Mouse (Mus musculus) limb, embryonic 14.5 days (tissue): ENCODE results near the gene Zfp362. TPM values are rescaled to one million over a fixed set of nuclear protein-coding genes. Genes with fewer than 3 reads are reported as not detected.

Experiments used
- ATAC-seq: fragments of 200-750 bp; cut with Nextera tagmentation; 2 replicates; pipeline ENCODE4 v1.8.0; 2017; ENCODE audit warnings: low read depth, moderate number of reproducible peaks, moderate TSS enrichment; ENCODE audit not compliant: low FRiP score
- DNase-seq: peaks from one replicate; pipeline ENCODE4 v3.0.0-alpha.2; 2015; ENCODE audit warnings: low spot score
- H3K27ac ChIP-seq: fragments of 300-500 bp; sonication (generic); replicated peaks from 2 replicates; pipeline ENCODE4 v1.5.1; 2014; ENCODE audit warnings: low read depth, mild to moderate bottlenecking, low read length, moderate library complexity, mixed read lengths
- H3K27me3 ChIP-seq: fragments of 300-500 bp; sonication (generic); 2 replicates; pipeline ENCODE4 v1.6.1; 2014; ENCODE audit warnings: low read length, mixed read lengths; ENCODE audit not compliant: control insufficient read depth, insufficient read depth
- H3K36me3 ChIP-seq: fragments of 300-500 bp; sonication (generic); 2 replicates; pipeline ENCODE4 v1.6.1; 2014; ENCODE audit warnings: mild to moderate bottlenecking, low read length, moderate library complexity, mixed read lengths; ENCODE audit not compliant: control insufficient read depth, insufficient read depth
- H3K4me1 ChIP-seq: fragments of 300-500 bp; sonication (generic); 2 replicates; pipeline ENCODE4 v1.6.1; 2014; ENCODE audit warnings: antibody characterized with exemption, low read length, mixed read lengths; ENCODE audit not compliant: control insufficient read depth, insufficient read depth
- H3K4me2 ChIP-seq: fragments of 300-500 bp; sonication (generic); replicated peaks from 2 replicates; pipeline ENCODE4 v1.6.1; 2014; ENCODE audit warnings: low read depth, mild to moderate bottlenecking, low read length, moderate library complexity; ENCODE audit not compliant: severe bottlenecking
- H3K4me3 ChIP-seq: fragments of 300-500 bp; sonication (generic); replicated peaks from 2 replicates; pipeline ENCODE4 v1.5.1; 2014; ENCODE audit warnings: low read length
- H3K9ac ChIP-seq: fragments of 300-500 bp; sonication (generic); 2 replicates; pipeline ENCODE4 v1.6.1; 2014; ENCODE audit warnings: mild to moderate bottlenecking, low read depth, low read length, moderate library complexity; ENCODE audit not compliant: severe bottlenecking
- H3K9me3 ChIP-seq: fragments of 300-500 bp; sonication (generic); 2 replicates; pipeline ENCODE4 v1.6.1; 2016; ENCODE audit warnings: low read length; ENCODE audit not compliant: control insufficient read depth
- POLR2A ChIP-seq: fragments of 200-500 bp; IDR thresholded peaks from 2 replicates; pipeline ENCODE4 v1.8.0; 2012; ENCODE audit warnings: inconsistent platforms, mild to moderate bottlenecking, moderate library complexity, borderline replicate concordance; ENCODE audit not compliant: insufficient read depth, insufficient read length; ENCODE audit errors: extremely low read depth
- WGBS: fragments of 180-500 bp; shearing (Covaris S2); extraction: QIAGEN DNeasy Blood & Tissue Kit; methylation state at CpG from one replicate; pipeline ENCODE4 v1.1.7; 2014; 5-methylcytosine and 5-hydroxymethylcytosine counted together
- polyA plus RNA-seq, 2 experiments: library from polyadenylated mRNA; depleted of rRNA in 1 of 2; stranded (reverse) in 1 of 2; unstranded in 1 of 2; fragments of >200 nt; fragmentation: Nextera tagmentation in 1 of 2; extraction: Ambion mirVana in 1 of 2; gene quantifications; 2 replicates each; pipeline versions ENCODE4 v1.2.1 to v1.2.3; 2012 to 2014

Zfp362 gene
- polyA plus RNA-seq, 2 experiments: 38.7 to 87.2 TPM

- no peak overlapping the region for H3K9ac ChIP-seq
- no peaks in the 10 kb centered on the region for H3K4me1 ChIP-seq
- no peaks in the 10 kb centered on the region for H3K9me3 ChIP-seq
- ATAC-seq (no peak), DNase-seq (no peak)
- no peaks in the 10 kb centered on the region for H3K27me3 ChIP-seq
- WGBS: 66% methylated on average over 5 of the region's 5 CpGs
- no peak overlapping the region for H3K4me2 ChIP-seq
- peaks cover 87% of the 10 kb centered on the region for H3K36me3 ChIP-seq
- no peak overlapping the region for H3K4me3 ChIP-seq
- H3K27ac ChIP-seq: no peak overlapping the region
- TF ChIP-seq POLR2A: no peak
Measured at GRCm38 (mm10) chr4:128751006-128751405, 54.8 kb downstream of the Zfp362 start.

- Histone ChIP-seq H3K9me3 (no peaks in the 10 kb centered on the region), H3K27me3 (no peaks in the 10 kb centered on the region), H3K4me1 (no peaks in the 10 kb centered on the region), H3K9ac (no peak overlapping the region), H3K27ac (no peak overlapping the region), H3K4me3 (no peak overlapping the region), H3K36me3 (peaks cover 98% of the 10 kb centered on the region), H3K4me2 (no peak overlapping the region)
- ATAC-seq (no peak), DNase-seq (no peak)
- TF ChIP-seq POLR2A: no peak
- WGBS: 92% methylated on average over 7 of the region's 7 CpGs
Measured at GRCm38 (mm10) chr4:128748309-128748708, 57.5 kb downstream of the Zfp362 start.

- no peaks in the 10 kb centered on the region for H3K4me1 ChIP-seq
- TF ChIP-seq POLR2A: no peak
- H3K9ac ChIP-seq: no peak overlapping the region
- H3K9me3 ChIP-seq: no peaks in the 10 kb centered on the region
- no peak overlapping the region for H3K4me3 ChIP-seq
- H3K4me2 ChIP-seq: no peak overlapping the region
- 83% methylated on average over 22 of the region's 22 CpGs for WGBS
- no peak overlapping the region for H3K27ac ChIP-seq
- peaks cover 95% of the 10 kb centered on the region for H3K36me3 ChIP-seq
- DNase-seq (no peak), ATAC-seq (no peak)
- no peaks in the 10 kb centered on the region for H3K27me3 ChIP-seq
Measured at GRCm38 (mm10) chr4:128747614-128748270, 58.1 kb downstream of the Zfp362 start.

DNA sequence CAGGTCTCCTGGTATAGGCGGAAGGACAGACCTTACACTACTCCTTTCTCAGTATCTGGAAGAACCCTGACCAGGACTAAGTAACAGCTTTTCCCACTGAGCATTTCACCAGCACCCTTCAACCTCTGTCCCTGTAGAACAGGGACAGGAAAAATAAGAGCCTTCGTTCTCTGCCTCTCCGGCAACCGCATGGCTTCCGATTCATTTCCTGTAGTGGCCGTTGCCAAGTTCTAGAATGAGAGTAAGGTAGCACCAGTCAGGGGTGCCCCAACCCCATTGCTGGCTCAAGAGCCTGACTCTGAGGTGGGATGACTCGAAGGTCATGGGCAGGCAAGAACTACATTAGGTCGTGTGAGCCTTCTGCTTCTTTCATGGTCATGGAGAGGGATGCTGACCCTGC lies 60.7 kb downstream of the Zfp362 start:
- Histone ChIP-seq H3K36me3 (peaks cover 79% of the 10 kb centered on the region), H3K27me3 (no peaks in the 10 kb centered on the region), H3K4me2 (no peak overlapping the region), H3K9me3 (no peaks in the 10 kb centered on the region), H3K9ac (no peak overlapping the region), H3K4me1 (peaks cover 3% of the 10 kb centered on the region; the same call in 1 of the 2 replicates), H3K4me3 (no peak overlapping the region), H3K27ac (no peak overlapping the region)
- no peak for TF ChIP-seq POLR2A
- ATAC-seq (no peak), DNase-seq (no peak)
- WGBS: 86% methylated on average over 8 of the region's 8 CpGs

DNA sequence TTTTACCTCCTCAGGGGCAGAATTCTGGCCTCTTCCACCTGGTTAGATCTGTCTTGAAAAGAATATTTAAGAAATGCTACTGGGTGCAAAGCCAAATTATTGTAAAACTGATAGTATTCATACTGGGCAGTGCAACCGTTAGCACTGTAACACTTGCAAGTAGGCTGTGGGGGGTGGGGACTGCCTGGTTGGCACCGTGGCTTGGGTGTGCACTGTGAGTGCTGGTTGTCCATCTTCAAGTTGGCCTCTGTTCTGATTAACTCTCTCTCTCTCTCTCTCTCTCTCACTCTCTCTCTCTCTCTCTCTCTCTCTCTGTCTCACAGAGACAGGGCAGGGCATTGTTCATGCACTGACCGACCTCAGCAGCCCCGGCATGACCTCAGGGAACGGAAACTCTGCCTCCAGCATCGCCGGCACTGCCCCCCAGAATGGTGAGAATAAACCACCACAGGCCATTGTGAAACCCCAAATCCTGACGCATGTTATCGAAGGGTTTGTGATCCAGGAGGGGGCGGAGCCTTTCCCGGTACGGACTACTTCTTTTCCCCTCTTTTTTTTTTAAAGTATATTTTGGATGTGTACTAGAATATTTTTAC lies 62.7 kb downstream of the Zfp362 start:
- no peak overlapping the region for H3K4me3 ChIP-seq

More for the DNA sequence above, 62.7 kb downstream of the Zfp362 start:
- Histone ChIP-seq H3K9me3 (no peaks in the 10 kb centered on the region), H3K36me3 (peaks cover 60% of the 10 kb centered on the region), H3K27ac (no peak overlapping the region), H3K9ac (no peak overlapping the region), H3K4me2 (no peak overlapping the region), H3K4me1 (peaks cover 8% of the 10 kb centered on the region), H3K27me3 (no peaks in the 10 kb centered on the region)
- 77% methylated on average over 12 of the region's 12 CpGs for WGBS
- DNase-seq (no peak), ATAC-seq (no peak)
- no peak for TF ChIP-seq POLR2A
